Mouse (Mus musculus): ENCODE measurements at regions not wholly inside any gene's neighbourhood (a gene's known extent, or its start where the extent isn't known, plus 50 kb on each side); places are given as distances from the start of the nearest gene placed in this dataset.

DNA sequence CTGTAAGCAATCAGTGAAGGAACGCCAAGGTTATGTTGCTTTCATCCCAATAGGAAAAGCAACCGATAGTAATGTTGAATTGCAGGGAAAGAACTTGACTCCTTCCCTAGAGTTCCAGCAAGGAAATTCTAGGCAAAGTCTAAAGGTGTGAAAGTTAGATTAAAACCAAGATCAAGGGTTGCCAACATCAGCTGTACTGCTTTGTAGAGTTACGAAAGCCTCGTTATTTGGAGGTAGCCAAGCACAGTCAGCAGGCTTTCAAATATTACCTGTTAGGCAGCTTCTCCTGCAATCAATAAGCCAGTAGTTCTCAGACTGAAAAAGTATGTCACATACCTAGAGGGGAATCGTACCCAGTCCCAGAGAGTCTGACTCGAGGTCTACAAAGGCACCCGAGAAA is 58.4 kb upstream of the Gm47985 start:
- no peak for TF ChIP-seq CTCF (IDR thresholded peaks at IDR 0.05; ENCODE audit: insufficient read depth, low read depth, low read length)
- TF ChIP-seq POLR2A (IDR thresholded peaks at IDR 0.05; ENCODE audit: insufficient read depth, low read depth, low read length), result no peak
